Mouse (Mus musculus) retina, postnatal 7 days (tissue): Measurements from ENCODE around the gene Gm20388.

Experiments
- DNase-seq: peaks from one replicate; pipeline ENCODE4 v3.0.0-alpha.2; 2012; ENCODE audit warnings: low read depth, low spot score

The Gm20388 gene

DNA sequence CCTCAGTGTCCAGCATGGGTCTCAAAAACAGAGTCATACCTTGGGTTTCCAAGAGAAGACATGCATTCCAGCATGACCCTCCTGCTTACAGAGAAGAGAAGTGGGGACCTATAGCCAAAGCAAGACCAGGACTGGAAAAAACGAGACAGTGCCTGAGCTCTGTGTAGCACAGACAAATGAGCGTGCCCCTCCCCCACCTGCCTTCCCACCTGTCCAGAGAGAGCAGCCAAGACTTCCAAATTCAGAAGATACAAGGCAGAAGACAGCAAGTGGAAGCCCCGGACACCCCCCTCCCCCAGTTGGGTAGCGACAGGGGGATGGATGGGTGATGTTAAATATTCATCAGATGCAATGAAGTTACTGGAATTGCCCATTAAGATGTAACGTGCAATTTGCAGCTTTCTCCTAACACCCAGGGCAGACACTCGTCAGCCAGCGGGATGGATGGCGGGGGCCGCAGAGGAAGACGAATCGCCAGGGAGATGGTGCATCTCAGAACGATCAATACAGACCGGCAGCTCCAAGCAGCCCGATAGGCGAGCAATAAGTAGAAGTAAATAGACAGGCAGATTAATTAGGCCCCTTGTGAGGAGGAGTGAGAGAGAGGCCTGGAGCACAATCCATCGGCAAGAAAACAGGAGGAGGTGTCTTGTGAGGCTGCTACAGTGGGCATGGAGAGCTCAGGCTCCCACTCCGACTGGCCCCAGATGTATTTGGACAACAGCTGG, 2834.5 kb downstream of the Gm20388 start:
- no peak for DNase-seq

DNA sequence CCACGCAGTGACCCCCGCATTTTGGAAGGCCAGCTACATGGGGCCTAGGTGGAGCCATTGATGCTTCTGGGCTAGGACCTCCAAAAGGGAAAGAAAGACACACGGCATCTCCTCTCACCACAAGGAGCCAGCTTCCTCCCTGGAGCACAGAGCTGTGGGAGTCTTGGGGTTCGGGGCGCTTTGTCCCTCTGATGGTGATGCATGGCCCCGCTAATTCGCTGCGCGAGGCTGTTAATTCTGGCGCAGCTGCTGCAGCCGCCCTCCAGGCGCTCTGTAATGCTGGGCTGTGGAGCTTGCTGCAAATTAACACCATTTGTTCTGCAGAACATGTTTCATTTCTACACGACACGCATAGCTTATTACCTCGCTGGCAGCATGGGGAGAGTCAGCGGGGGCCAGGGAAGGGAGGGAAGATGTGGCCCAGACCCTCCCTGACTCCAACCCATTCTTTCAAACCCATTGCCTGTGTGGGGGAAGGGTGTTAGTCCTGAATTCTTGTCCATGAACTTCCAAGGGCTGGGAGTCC, 2835.2 kb downstream of the Gm20388 start:
- no peak for DNase-seq

DNA sequence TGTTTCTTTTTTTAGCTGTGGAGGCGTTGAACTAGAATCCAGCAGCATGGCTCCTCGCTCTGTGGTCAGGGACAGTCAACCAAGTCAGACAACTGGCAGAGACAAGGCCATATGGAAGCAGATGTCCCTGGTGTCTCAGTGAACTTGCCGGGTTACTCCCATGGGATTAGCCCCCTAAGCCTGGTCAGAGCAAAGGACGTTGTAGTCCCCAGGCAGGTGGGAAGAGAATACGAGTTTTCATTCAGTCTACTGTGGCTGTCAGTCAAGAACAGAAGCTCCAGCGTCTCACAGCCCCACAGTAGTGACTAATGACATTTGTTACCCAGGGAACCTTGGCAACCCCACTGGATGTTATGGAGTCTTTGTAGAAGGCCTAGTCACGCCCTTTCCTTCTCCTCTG, 2835.8 kb downstream of the Gm20388 start:
- DNase-seq = no peak

DNA sequence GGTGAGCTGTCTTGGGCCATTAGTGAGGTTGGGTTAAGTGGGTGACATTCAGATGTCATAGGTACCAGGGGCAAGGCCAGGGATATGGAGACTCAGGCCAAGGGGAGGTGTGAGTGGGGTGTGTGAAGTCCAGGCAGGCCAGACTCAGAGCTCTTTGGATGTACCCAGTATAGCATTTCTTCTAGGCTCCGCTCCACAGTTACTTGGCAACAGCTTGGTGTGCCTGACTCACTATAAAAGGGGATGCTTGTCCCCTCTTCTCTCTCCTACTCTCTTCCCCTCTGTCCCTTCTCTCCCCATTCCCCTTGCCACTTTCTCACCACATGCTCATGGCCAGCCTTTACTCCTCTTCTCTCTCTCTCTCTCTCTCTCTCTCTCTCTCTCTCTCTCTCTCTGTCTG, 2837.2 kb downstream of the Gm20388 start:
- no peak for DNase-seq

DNA sequence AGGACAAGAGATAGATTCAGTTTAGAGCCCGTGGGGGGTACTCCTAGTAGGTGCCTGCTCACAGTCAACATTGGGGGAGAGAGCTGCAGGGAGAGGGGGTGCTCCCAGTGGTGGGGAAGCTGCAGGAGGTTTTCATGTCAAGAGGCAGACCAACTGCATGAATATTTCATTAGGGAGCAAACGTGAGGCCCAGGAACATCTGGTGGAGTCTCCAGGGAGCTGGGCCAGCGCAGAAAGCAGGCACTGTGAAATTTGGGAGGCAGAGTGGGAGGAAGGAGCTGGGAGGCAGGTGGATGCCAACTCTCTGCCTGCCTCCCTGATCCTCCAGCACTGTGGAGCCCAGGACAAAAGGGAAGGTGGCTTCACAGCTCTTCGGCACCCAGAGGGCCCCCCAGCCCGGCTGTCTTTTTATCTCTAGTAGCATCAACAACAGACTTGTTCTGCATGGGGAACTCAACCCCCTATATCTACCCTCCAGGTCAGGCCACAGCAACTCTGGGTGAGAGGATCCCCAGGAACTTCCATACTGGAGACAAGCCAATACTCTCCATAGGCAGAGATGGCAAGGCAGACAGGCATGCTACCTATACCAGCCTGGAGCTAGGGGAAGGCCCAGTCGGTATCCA, 2838.8 kb downstream of the Gm20388 start:
- DNase-seq = no peak

DNA sequence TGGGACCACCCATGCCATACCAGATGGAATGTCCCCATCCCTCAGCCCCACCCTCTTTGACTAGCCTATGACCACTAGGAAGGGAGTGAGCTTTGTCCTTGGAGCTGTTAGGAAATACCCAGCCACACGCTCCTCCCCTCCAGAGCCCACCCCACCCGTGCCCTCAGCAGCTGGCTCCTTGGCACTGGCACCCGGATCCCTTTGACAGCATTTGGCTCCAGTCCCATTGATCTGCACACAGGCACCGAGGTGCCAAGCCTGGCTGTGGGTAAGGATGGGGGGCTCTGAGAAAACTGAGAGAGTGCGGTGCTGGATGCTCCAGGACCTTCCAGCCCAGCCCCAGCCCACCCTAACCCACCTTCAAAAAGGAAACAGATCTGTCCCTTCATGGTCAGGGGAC, 2840.7 kb downstream of the Gm20388 start:
- no peak for DNase-seq

DNA sequence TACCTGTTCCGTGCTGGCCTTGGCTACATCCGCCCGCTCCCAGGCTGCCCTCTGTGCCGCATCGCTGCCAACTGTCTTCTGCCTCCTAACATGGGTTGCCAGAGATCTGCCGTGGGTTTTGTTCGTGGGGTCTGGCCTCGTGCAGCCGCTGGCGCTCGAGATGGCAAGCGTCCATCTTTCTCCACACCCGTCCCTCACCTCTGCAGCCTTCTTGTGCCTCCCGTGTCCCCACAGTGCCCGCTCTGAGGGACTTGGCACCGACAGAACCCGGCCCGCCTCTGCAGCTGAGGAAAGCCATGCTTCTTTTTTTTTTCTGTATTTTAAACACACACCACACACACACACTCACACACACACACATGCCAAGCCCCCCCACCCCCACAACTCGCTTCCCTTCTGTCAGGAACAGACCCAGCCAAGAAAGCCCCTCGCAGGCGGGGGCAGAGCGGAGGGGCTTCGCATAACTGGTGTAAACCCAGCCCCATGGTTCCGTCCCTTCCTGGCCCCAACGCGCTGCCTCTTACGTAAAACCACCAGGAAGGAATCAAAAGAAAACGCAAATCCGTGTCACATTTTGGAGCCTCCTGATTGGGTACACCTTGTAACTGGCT, 2841.6 kb downstream of the Gm20388 start:
- no peak for DNase-seq

DNA sequence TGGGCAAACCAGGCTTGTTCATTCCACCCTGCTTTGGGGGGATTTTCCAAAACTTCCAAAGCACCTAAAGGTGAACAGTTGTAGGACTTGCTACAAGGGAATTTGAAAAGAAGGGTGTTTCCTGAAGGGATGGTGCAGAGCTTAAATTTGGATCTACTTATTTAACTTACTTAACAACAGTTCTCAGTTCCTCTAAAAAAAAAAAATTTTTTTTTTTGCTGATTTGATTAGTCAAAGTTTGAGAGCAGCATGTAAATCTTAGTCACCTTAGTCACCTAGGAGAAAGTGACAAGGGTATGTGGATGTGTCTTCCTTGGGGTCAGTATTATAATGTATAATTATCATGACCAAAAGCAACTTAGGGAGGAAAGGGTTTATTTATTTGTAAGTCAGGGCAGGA, 2848.0 kb downstream of the Gm20388 start:
- DNase-seq = no peak

DNA sequence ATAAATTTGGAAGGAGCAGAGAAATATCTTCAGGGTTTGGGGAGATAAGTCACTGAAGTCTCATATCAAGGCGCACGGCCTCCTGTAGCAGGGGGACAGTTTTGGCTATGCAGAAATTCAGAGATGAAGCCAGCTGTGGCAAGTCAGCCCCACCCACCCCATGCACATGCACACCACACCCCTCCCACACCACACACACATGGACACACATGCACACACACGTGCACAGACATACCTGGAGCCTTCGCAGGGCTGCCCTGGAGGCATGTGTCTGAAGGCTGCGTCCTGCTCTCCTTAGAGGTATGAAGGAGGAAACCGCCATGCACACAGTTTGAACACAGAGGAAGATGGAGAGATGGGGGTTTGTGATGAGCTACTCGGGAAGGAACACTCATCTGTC, 2849.5 kb downstream of the Gm20388 start:
- no peak for DNase-seq

DNA sequence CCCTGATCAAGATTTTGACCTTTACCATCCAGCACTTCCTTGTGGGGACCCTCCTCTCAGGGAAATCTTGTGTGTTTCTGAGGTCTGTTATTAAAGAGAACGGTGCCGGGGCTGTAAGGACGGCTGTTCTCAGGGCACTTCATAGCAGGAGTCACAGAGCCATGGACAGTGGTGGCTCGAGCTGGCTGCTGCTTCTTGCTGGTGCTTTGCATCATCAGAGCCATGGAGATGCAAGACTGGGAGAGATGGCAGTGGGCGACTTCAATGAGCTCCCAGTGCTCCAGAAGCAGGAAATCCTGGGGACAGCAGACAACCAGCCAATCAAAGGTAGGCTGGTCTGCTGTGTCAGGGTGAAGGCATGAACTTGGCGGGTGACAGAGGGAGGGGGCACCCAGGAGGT, 2850.5 kb downstream of the Gm20388 start:
- DNase-seq = no peak

DNA sequence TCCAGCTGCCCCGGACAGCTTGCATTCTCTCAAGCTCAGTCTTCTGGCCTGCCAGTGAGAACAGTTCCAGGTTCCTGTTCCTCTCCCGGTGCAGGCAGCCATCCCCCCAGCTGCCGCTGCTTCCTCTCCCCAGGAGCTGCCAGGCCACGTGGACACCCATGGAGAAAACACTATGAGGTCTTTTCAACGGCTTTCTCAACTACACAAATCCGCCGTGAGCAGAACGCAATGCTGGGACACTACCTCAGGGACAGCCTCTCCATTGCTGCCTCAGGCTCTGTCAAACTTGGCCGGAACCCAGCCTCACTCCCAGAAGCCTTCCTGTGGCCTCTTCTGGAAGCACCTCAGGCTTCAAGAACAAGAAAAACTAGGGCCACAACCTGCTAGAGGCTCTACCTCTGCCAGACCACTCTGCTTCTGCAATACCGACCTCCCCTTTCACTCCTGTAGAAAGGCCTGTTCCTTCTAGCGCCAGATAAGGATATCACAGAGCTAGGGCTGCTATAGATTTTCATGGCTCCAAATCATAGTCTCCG, 2852.2 kb downstream of the Gm20388 start:
- no peak for DNase-seq

DNA sequence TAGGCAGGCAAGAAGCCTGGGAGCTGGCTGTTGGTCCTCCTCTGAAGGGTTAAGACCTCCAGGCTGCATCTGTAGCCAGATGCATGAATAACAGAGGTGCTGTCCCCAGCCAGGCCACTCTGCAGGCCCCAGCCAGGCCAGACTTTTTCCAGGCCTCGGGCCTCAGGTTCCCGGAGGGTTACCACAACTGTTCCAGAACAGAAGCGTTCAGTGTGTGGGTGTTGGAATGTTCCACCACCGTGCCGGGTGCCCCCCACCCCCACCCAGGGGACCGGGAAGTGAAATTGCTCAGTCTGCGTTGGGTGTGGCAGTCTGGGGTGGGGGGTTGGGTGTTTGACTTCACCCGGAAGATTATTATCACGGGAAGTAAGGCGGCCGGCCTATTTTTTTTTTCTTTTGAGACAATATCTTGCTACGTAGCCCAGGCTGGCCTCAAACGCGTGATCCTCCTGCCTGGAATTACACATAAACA, 2852.7 kb downstream of the Gm20388 start:
- DNase-seq = no peak

DNA sequence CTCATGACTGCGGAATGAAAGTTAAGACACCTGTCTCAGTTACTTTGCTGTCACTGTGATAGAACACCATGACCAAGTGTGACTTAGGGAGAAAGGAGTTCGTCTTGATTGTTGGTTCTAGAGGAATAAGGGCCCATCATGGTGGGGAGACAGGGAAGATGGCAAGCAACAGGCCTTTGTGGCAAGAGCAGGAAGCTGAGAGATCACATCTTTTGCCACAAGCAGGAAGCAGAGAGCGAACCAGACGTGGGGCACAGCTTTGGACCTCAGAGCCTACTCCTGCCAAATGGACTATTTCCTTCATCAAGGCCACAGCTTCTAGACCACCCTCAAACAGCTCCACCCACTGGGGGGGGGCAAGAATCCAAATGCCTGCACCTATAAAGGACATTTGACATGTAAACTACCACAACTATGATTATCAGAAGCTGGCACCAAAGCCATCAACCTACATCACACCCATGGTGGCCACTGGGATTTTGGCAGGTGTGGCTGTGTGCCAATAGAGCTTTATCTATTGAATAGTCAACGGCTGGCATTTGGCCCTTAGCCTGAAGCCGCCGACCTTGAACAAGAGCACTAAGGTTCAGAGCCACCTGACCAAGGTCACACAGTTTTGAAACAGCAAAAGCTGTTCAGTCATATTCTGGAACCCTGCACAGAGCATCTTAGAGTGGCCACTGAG, 2854.3 kb downstream of the Gm20388 start:
- no peak for DNase-seq

DNA sequence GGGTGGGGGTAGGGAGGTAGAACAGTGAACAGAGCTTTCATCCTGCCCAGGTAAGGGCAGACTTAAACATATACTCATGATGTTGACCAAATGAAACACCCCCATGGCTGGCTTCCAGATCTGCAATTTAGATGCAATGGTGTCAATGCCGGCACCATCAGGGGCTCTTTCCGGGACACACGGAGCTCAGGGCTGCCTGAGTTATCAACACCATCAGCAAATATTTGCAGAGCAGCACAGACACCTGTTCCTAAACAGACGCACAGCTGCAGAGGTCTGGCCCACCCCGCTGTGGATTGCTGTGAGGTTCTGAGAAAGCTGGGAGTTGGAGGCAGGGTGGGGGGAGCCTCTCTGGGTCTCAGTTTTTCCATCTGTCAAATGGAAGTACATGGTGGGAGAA, 2855.5 kb downstream of the Gm20388 start:
- no peak for DNase-seq

DNA sequence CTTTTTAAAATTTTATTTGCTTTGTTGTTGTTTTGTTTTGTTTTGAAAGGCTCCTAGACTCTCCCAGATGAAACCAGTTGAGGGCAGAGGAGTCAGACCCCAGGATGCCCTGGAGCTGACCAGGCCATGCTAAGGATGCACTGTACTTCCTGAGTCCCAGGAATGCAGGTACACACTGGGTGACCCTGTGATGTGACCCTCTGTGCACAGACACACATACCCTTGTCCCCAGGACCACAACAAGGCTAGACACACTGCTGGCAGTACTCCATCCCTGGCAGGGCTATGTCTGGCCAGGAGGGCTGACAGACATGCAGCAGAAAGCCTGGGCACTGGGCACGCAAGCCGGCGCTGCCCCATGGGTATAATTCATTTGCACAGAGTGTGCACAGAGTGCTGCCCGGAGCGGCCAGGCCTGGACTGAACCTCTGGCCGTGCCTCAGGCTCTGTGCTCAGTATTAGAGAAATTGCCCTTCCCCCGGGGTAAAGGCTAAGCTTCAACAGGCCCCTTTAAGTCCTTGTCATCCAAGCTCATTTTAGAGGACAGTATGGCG, 2856.1 kb downstream of the Gm20388 start:
- DNase-seq = no peak

DNA sequence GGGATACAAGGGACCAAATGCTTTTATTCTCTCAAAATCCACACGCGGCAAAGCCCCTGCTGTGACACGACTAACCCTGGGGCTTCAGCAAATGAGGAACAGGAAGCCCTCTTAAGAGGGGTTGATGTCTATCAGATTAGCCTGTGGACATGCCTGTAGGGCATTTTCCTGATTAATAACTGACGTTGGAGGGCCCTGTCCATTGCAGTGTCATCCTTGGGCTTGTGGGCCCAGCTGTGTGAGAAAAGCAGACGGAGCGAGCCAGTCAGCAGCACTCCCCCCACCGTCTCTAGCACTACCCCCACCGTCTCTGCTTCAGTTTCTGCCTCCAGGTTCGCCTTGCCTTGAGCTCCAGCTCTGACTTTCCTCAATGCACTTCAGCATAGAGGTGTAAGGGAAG, 2856.6 kb downstream of the Gm20388 start:
- DNase-seq = no peak

DNA sequence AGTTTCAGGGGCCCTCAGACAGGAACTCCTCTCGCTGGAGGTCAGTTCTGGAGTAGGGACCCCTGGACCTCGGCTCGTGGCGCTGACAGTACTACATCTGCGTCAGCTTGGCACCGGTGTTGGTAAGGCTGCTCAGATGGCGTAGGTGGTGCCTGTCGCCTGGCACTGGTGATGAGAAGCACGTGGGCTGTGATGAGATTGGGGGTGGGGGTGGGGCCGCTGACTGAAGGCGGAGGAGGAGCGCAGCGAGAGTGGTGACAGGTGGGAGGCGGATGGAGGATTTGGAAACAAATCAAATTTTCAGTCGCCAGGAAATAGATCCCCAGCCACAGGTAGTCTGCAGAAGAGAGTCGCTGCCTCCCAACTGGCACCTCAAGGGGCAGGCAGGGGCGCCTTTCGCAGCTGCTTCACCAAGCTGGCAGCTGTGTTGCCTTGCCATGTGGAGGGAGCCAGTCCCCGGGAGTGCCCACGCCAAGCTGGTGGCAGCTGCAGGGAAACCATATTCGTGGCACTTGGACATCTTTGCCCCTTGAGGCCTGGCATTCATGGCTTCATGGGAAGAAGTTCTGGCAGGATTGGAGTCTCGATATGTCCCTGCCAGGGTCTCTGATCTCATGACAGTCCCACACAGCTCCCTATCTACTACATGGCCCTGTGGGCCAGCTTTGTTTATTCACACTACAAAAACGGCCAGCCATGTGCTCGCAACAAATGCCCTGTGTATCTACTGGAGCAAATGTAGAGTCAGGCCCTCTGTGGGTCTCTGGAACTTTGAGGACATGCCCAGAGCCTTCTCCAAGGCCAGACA, 2858.8 kb downstream of the Gm20388 start:
- no peak for DNase-seq

DNA sequence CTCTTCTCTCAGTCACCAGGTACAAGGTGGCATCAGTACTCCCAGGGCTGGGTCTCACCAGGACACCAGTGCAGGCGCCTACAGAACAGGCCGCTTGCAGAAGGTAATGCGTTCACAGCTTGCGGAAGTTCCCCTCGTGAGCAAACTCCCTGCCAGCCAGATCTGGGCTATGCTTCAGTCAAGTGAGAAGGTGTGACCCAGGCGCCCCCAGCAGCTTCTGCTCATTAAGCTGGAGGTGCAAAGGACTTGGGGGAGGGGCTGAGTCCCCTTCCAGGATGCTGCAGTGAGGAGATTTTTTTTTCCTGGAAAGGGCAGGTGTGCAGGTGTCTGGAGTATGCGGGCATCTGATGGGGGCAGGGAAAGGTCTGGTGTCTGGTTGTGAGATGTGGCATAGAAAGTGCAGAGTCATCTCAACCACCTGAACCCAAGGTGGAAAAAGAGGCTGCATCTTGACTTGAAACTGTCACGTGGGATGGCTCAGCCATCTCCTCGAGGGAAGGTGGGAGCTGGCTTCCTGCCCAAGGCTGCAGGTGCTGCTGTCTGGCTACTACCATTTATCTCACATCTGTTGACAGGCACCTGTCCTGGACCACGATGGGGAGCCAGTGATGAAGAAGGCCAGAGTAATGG, 2861.9 kb downstream of the Gm20388 start:
- no peak for DNase-seq

DNA sequence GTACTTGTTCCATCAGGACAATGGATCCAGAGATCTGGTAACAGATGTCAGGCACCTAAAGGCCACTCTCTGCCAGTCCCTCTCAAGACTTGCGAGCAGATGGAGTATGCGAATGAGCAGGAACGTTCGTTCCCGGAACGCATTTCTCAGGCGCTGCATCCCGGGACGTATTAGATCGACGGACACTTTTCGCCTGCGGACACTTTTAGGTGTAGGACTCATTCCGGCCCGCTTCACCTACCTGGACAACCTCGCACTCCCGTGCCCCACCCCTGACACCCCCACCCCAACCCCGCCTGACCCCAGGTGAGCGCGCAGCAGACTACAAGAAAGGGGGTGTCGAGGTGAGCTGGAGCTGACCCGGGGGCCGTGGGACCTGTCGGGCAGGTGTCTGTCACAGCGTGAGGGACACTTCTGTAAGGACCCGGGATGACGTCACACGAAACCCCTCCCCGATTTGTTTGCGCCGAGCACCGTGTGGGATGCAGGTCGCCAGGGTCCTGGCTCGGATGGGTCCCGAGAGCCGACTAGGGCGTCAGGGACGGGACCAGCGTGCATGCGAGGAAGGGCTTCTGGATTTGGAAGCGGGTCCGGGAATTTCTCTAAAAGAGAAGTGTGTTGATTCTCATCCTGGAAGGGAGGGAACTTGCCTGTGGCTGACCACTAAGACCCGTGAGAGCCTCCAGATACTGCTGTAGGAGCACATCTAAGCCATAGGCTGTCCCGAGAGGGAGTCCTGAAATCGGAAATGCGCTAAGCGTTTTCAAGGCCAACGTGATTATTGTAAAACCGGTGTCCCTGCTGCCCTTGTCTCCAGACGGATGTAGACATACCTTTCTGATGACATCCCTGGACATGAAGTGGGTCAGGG, 2864.9 kb downstream of the Gm20388 start, which contains the start of gene Acsf3:
TSS of gene Acsf3 (plus strand) at position 202 of the 871 bp plus-strand sequence.
- peak; percentile 65 for DNase-seq
